Mouse (Mus musculus) A20 (cell line): ENCODE measurements around the gene Slc12a5.

ENCODE experiments used
- DNase-seq: peaks from one replicate; pipeline ENCODE4 v3.0.0-alpha.2; 2011; ENCODE audit warnings: low read depth, low spot score

Gene Slc12a5

GRCm38 (mm10) chr2:165032533-165032932 lies 71.9 kb downstream of the Slc12a5 start:
- no peak for DNase-seq

GRCm38 (mm10) chr2:165033306-165033705 lies 72.7 kb downstream of the Slc12a5 start:
- no peak for DNase-seq

- DNase-seq, result peak; percentile 97
These were observed 73.8 kb downstream of the Slc12a5 start, which contains the start of gene Ncoa5 for GRCm38 (mm10) chr2:165034131-165035057. Gene Ncoa5, minus strand, starts transcription at chr2:165034867.

- DNase-seq, result no peak
These were observed 74.4 kb downstream of the Slc12a5 start for GRCm38 (mm10) chr2:165035058-165035431.

GRCm38 (mm10) chr2:165037415-165037814 lies 76.8 kb downstream of the Slc12a5 start:
- DNase-seq, result peak; percentile 40

- no peak for DNase-seq
These were observed 81.5 kb downstream of the Slc12a5 start for GRCm38 (mm10) chr2:165042126-165042525.

GRCm38 (mm10) chr2:165043090-165043636 lies 82.6 kb downstream of the Slc12a5 start:
- no peak for DNase-seq

- no peak for DNase-seq
These were observed 83.1 kb downstream of the Slc12a5 start for GRCm38 (mm10) chr2:165043729-165044128.

GRCm38 (mm10) chr2:165049044-165049443 lies 88.4 kb downstream of the Slc12a5 start:
- no peak for DNase-seq
